Mouse (Mus musculus): ENCODE data around the gene Actbl2.

The Actbl2 gene

GRCm38 (mm10) chr13:111254713-111255112, at the start of gene Actbl2:
Gene Actbl2, plus strand, starts transcription at chr13:111255013.
- DNase-seq (ENCODE audit: low spot score in 2 of 2) = no peak

GRCm38 (mm10) chr13:111210649-111211378, 44.0 kb upstream of the Actbl2 start:
- DNase-seq (ENCODE audit: low spot score in 2 of 2) = no peak

DNA sequence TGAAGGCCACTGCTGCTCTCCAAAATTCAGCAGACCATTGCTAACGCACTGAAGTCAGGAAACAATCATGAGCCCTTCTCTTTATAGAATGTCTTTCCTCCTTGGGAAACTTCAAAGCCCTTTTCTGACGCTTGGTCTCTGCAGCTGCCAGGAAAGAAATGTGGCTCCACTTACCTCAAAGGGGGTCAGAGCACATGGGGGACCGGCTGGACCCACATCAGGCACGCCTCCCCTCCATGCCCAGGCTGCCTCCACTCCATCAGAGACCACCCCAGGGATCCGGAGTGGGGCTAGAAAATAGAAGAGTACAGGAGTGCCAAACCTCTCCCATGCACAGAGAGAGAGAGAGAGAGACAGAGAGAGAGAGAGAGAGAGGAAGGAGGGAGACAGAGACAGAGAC, 26.0 kb upstream of the Actbl2 start:
- no peak for DNase-seq (ENCODE audit: low spot score in 2 of 2)

DNA sequence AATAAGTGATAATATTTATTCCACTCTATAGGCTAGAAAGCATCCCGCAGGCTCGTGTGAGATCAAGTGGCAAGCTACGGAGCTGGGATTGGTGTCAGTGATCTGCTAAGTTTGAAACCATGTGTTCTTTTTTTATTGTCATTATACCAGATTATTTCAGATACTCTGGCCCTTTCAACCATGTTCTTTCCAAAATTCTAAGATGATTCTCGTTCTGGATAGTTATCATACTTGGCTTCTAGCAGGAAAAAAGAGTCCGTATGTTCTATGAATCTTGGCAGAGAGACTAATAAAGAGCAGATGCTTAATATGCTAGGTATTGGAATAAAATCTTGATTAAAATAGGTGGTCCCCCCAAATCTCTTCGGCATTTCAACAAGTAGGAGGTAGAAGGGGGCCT, 25.3 kb upstream of the Actbl2 start:
- DNase-seq (ENCODE audit: low spot score in 2 of 2) = no peak

- DNase-seq (ENCODE audit: low spot score in 2 of 2) = no peak
Measured at GRCm38 (mm10) chr13:111232416-111232815, 22.4 kb upstream of the Actbl2 start.

DNA sequence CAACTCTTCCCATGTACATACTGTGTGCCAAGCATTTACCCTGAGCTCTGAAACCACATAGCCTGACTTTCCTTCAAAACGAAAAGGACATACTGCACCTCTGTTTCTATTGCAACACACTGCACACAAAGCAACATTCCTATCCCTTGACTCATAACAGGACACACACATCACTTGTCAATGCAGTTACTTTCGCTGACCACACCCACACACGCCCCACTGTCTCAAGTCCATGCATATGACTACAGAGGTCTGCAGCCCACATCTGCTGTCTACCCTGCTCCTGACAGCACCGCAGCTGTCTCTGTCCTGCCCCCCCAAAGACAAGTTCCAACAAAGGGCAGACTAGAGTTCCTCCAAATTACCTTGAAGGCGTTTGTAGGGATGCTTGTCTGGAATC, 21.5 kb upstream of the Actbl2 start:
- no peak for DNase-seq (ENCODE audit: low spot score in 2 of 2)

DNA sequence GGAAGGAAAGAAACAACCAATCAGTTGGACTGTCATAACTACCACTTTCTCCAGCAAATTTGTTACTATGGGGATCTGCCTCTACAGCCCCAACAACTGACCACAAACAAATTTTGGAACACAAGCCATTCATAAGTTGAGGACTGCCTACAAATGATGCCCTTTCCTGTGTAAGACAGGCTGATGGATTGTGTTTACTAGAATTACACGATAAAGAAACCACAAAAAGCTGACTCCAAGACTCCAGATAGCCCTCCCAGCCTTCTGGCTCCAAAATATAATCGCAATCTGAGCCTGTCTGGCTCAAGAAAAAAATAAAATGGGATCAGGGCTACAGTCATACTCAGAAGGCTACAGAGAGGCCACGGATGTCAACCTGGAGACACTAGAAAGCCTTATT, 20.2 kb upstream of the Actbl2 start:
- no peak for DNase-seq (ENCODE audit: low spot score in 2 of 2)

GRCm38 (mm10) chr13:111235719-111236166, 19.1 kb upstream of the Actbl2 start:
- DNase-seq (ENCODE audit: low spot score in 2 of 2) = no peak

DNA sequence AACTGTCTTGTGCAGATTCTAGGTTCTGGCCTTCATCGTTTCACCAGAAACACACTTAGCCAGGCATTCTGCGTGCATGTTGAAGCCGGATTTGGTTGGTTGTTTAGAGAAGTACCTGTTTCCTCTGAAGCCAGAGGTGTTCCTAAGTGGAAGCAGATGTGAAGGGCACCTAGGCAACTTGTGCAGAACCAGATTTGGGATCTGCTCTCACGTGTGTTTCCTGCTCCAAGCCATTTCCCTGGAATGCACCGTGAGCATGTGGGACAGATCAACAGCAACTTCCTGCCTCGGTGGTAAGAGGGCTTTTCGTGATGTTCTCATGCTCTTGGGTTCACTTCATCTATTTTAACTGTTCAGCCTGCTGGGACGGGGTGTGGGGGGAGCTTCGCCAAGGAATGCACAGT, 18.4 kb upstream of the Actbl2 start:
- DNase-seq (ENCODE audit: low spot score in 2 of 2) = no peak

DNA sequence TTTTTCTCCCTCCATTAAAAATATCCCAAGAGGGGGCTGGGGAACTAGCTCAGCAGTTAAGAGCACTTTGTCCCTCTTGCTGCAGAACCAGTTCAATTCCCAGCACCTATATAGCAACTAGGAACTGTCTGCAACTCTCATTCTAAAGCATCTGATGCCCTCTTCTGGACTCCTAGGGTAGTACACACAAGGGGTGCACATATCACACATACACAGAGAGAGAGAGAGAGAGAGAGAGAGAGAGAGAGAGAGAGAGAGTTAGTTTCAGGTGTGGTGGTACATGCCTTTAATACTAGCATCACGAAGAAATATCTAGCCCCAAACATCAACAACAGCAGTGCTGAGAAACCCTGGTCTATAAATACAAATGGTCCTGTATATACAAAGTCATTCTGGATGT, 17.5 kb upstream of the Actbl2 start:
- DNase-seq (ENCODE audit: low spot score in 2 of 2) = no peak

GRCm38 (mm10) chr13:111237865-111238465, 16.8 kb upstream of the Actbl2 start:
- no peak for DNase-seq (ENCODE audit: low spot score in 2 of 2)

DNA sequence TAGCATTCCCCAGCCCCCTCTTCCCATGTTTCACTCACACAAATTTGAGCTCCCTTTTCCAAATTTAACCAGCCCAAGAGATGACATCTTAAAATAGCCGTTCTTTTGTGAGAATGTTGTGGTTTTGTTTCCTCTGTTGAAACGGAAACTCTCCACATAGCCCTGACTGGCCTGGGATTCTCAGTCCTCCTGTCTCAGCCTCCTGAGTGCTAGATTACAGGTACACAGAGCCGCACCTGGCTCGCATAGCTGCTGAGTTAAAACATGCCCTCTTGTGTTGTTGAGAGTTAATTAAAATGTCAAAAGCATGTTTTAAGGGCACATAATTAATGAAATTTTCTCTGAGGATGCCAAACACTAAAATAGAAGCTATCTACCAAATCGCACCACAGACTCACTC, 3.7 kb upstream of the Actbl2 start:
- DNase-seq (ENCODE audit: low spot score in 2 of 2) = no peak

DNA sequence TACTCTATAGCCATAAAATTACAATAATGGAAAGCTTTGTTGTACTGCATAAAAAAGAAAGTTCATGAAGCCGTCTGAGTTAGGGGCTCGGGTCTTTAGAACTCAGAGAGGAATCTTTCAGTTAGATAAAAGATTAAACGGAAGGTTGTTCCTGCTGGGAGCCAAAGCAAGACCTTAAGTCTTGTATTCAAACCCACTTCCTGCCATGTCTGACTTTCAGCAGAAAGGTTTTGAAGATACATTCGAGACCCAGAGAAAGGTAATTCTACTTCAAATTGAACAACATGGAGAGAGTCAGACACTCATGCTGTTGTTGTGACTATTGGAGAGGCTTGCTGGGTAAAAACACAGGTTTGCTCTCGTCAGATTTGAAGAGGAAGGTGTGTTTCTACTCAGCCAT, 3.0 kb upstream of the Actbl2 start:
- DNase-seq (ENCODE audit: low spot score in 2 of 2) = no peak

DNA sequence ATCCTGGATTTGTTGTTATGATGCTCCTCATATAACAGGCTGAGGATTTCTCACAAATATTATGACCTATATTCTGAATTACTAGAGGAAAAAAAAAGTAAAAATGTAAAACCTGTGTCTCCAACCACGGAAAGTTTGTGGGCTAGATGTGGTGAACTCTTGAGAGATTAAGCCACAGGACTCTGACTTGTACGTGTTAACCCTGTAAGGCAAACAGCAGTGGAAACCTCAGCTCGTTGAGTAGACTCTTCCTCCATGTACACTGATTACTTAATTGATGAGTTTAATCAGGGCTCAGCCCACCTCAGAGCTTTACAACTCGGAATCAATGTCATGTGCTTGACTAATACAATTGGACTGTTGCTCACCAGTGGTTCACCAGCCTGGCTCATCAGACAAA, 3.2 kb downstream of the Actbl2 start:
- no peak for DNase-seq (ENCODE audit: low spot score in 2 of 2)

DNA sequence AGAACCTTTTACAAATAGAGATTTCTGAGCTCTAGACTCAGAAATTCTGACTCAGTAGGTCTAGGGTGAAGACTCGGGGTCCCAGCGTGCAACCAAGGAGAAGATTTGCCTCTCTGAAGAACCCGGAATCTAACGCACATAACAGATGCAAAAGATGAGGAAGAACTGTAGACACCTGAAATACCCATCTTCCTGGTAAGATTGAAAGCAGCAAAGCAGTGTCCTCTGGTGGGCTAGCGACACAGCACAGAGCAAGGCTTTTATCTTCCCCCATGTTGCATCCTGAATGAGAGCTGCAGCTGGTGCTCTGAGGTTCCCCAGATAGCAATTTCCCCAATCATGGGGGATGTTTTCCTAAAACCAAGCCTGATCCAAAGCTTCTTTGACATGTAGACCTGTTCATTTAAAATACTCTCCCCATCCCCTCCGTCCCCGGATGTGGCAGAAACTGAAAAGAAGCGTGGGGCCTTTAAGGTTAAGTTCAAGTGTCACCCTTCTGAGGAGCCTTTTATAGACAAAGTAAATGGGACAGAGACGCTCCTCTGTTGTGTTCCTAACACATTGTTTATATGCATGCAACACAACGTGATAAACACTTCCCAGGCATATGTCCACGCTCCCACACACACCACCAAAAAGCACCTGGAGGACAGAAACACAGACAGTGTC, 3.7 kb downstream of the Actbl2 start:
- DNase-seq (ENCODE audit: low spot score in 2 of 2) = no peak

- no peak for DNase-seq (ENCODE audit: low spot score in 2 of 2)
Measured at GRCm38 (mm10) chr13:111259093-111259491, 4.3 kb downstream of the Actbl2 start.

DNA sequence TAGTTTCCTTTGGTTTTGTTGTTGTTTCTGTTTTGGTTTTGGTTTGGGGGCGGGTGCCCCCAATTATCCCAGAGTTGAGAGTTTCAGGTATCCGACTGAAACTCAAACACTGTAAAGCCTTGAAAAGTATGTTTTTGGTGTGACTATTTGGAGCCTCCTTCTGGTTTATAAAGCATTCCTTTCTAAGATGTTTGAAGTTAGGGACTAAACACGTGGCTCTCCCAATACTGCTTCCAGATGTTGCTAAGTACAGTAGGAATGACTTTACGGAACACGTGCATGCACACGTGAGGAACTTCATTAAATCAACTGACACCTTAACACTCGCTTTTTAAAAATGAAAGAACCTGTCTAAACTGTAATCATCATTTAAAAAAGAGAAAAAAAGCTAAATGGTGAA, 4.9 kb downstream of the Actbl2 start:
- no peak for DNase-seq (ENCODE audit: low spot score in 2 of 2)

DNA sequence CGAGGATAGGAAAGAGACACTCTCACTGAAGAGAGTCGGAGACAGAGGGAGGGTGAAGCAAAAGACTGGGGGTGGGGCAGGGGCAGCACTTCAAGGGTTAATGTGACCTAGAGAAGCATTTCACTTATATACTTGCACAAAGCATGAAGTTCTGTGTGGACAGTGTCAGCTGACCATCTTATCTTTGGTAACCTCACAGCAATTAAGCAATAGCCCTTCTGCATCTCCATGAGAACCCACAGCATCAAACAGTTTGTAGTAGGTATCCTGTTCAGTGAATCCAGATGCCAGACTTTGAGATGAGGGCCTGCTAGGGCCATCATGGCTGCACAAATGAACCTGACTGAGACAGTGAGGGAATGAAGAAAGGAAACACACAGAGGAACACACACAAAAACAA, 8.4 kb downstream of the Actbl2 start:
- no peak for DNase-seq (ENCODE audit: low spot score in 2 of 2)

GRCm38 (mm10) chr13:111263758-111264157, 8.9 kb downstream of the Actbl2 start:
- no peak for DNase-seq (ENCODE audit: low spot score in 2 of 2)

- no peak for DNase-seq (ENCODE audit: low spot score in 2 of 2)
Measured at GRCm38 (mm10) chr13:111265231-111266000, 10.6 kb downstream of the Actbl2 start.

DNA sequence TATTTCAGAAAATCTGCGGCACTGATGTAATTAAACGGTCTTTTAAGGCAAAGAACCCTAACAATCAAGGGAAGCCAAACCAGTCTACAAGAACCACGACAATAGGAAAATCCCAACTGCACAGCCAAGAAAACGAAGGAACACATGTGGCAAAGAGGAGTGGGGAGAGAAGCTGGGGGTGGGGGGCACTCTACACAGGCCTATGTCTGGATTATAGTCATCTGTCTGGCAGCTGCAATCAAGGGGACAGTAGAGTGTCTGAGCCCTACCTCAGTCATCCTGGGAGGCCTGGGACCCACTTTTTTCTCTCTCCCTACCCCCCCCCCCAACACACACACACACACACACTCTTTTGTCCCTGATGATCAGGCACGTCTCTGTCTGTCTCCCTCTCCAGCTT, 12.0 kb downstream of the Actbl2 start:
- no peak for DNase-seq (ENCODE audit: low spot score in 2 of 2)

DNA sequence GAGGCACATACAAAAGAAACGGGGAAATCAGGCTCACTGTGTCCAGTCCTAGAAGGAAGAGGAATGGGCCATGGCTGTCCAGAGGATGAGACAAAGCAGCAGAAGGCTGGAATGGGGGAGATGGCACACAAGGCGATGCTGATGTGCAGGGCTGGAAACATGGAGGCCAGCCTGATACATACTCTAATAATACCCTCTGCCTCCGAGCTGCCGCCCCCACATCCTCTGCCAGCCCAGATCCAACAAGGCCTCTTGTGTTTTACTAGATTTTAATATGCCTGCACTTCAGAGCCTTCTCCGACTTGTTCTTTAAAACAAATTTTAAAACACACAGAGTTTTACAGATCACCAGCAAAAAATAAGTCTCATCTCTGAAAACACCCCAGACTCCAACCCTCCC, 14.2 kb downstream of the Actbl2 start:
- no peak for DNase-seq (ENCODE audit: low spot score in 2 of 2)
